Mouse (Mus musculus): ENCODE data around the gene Afap1l2.

GRCm38 (mm10) chr19:57012068-57012467, 4.0 kb upstream of the Afap1l2 start:
- TF ChIP-seq CTCF (IDR thresholded peaks at IDR 0.05) (no peak), EP300 (IDR thresholded peaks at IDR 0.05) (no peak)

Measured in lung, postnatal 0 days (tissue).